Mouse (Mus musculus) thymus, postnatal 14 days (tissue): ENCODE data around the gene Tifab.

Experiments
- DNase-seq: peaks from one replicate; pipeline ENCODE4 v3.0.0; 2021

The Tifab gene

GRCm38 (mm10) chr13:56135231-56136052, 43.2 kb downstream of the Tifab start:
- peak; percentile 89 for DNase-seq

GRCm38 (mm10) chr13:56134631-56135181, 44.0 kb downstream of the Tifab start:
- DNase-seq, result peak; percentile 68

- no peak for DNase-seq
Measured at GRCm38 (mm10) chr13:56134031-56134430, 44.7 kb downstream of the Tifab start.

GRCm38 (mm10) chr13:56132941-56133340, 45.7 kb downstream of the Tifab start:
- no peak for DNase-seq

- peak; percentile 70 for DNase-seq
Measured at GRCm38 (mm10) chr13:56132326-56132936, 46.3 kb downstream of the Tifab start.

- no peak for DNase-seq
Measured at GRCm38 (mm10) chr13:56130544-56130943, 48.1 kb downstream of the Tifab start.

- DNase-seq, result no peak
Measured at GRCm38 (mm10) chr13:56129578-56129977, 49.1 kb downstream of the Tifab start.

- DNase-seq, result no peak
Measured at GRCm38 (mm10) chr13:56129014-56129413, 49.7 kb downstream of the Tifab start.

GRCm38 (mm10) chr13:56125632-56126031, 53.1 kb downstream of the Tifab start:
- no peak for DNase-seq
